Mouse (Mus musculus) spleen, adult 2 months (tissue): ENCODE results near the gene Blvrb. TPM values are rescaled to one million over a fixed set of nuclear protein-coding genes. Genes with fewer than 3 reads are reported as not detected.

Experiments used
- DNase-seq, 2 experiments: peaks; one replicate each; pipeline versions ENCODE4 v3.0.0 to v3.0.0-alpha.2; 2012 to 2021; ENCODE audit warnings: low spot score in 2 of 2, low read depth in 1 of 2
- H3K27ac ChIP-seq: fragments of 200-500 bp; 2 replicates; pipeline ENCODE4 v1.5.1; 2012; ENCODE audit warnings: low read length, inconsistent platforms; ENCODE audit not compliant: insufficient read depth
- H3K27me3 ChIP-seq: fragments of 200-500 bp; 2 replicates; pipeline ENCODE4 v1.6.1; 2012; ENCODE audit warnings: mild to moderate bottlenecking, moderate library complexity, low read length, inconsistent platforms; ENCODE audit not compliant: control insufficient read depth, insufficient read depth
- H3K36me3 ChIP-seq: fragments of 200-500 bp; 2 replicates; pipeline ENCODE4 v1.6.1; 2012; ENCODE audit warnings: mild to moderate bottlenecking, low read length, inconsistent platforms; ENCODE audit not compliant: control insufficient read depth, insufficient read depth
- H3K4me1 ChIP-seq: fragments of 200-500 bp; 2 replicates; pipeline ENCODE4 v1.6.1; 2011; ENCODE audit warnings: inconsistent platforms; ENCODE audit not compliant: control insufficient read depth, insufficient read depth, insufficient read length
- H3K4me3 ChIP-seq: fragments of 200-500 bp; 2 replicates; pipeline ENCODE4 v1.5.1; 2011; ENCODE audit warnings: mild to moderate bottlenecking, inconsistent platforms; ENCODE audit not compliant: insufficient read depth, insufficient read length; ENCODE audit errors: extremely low read depth
- CTCF ChIP-seq: fragments of 200-500 bp; IDR thresholded peaks from 2 replicates; pipeline ENCODE4 v1.5.1; 2011; ENCODE audit warnings: mild to moderate bottlenecking, inconsistent platforms; ENCODE audit not compliant: insufficient read depth, insufficient read length, insufficient replicate concordance; ENCODE audit errors: extremely low read depth
- POLR2A ChIP-seq: fragments of 200-500 bp; IDR thresholded peaks from 2 replicates; pipeline ENCODE4 v1.6.1; 2011; ENCODE audit warnings: low read depth, low read length, inconsistent platforms
- WGBS: fragments of 180-500 bp; shearing (Covaris S2); methylation state at CpG from one replicate; pipeline ENCODE4 v1.1.7; 2018; 5-methylcytosine and 5-hydroxymethylcytosine counted together
- polyA plus RNA-seq: library from polyadenylated mRNA; depleted of rRNA; stranded (reverse); fragments of >200 nt; gene quantifications from 2 replicates; pipeline ENCODE4 v1.2.3, GENCODE M21; 2012

Blvrb gene
- polyA plus RNA-seq, 1 experiment = 280 TPM

DNA sequence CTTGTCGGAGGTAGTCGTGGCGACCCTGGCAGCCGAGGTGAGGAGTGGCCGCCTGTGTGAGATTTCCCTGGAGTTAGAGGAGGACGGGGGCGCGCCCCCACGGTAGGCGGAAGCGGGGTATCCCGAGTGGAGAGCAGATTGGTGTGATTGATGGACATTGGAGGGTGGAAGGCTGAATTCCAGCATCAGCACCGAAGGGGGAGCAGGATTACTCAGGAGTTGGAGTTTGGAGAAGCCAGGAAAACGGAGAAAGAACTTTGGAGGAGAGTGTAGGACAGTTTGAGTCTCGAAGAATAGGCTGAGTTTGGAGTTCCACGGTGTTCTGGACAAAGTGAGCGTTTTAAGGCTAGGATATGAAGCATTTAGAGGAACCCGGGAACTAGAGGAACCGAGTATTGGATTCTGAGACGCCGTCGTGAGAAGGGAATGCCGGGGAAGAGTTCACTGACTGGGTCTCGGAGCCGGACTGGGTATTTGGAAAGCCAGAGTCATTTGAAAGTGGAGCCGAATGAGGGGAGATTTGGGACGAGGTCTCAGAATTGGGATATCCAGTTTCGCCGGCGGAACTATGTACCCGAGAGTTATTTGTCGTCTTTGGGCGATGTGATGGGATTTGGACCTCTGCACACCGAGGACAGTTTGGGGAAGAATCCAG is 26.2 kb downstream of the Blvrb start:
- under 1% methylated on average over 34 of the region's 34 CpGs for WGBS

DNA sequence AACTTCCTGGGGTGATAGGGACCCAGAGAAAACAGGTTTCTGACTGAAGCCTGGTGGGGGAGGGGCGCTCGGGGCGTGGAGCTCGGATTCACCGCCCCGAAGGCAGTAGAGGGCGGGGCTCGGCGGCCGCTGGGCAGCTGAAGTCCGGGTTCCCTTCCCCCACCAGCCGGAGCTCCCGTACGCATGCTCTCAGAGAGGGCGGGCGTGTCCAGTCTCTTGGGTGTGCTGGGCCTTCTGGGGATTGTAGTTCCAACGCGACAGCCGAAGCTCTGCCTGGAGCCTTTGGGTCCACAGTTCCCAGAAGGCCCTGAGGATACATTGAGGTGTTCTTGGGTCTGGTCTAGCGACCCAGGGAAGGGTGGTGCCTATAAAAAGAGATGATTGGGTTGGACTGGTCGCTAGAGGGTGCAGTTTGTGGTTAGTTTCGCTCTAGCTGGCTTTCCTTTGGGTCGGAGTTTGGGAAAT is 26.7 kb downstream of the Blvrb start:
- WGBS = 1% methylated on average over 23 of the region's 23 CpGs
- peak; percentile 95 to 99 for DNase-seq
- H3K27me3 ChIP-seq = no peaks in the 10 kb centered on the region
- H3K4me1 ChIP-seq = no peaks in the 10 kb centered on the region
- peaks cover 9% of the 10 kb centered on the region for H3K36me3 ChIP-seq
- H3K27ac ChIP-seq = peak overlapping the region; percentile 93
- peak overlapping the region; percentile 89 for H3K4me3 ChIP-seq
- TF ChIP-seq POLR2A = no peak
- peak; percentile 31; the same call in 1 of the 2 replicates for TF ChIP-seq CTCF

More for the DNA sequence above, 26.2 kb downstream of the Blvrb start:
- peak in 1 of 2 experiments; percentile 28 for DNase-seq
- Histone ChIP-seq H3K36me3 (peaks cover 9% of the 10 kb centered on the region), H3K27ac (peak overlapping the region; percentile 93), H3K4me3 (peak overlapping the region; percentile 89), H3K4me1 (no peaks in the 10 kb centered on the region), H3K27me3 (no peaks in the 10 kb centered on the region)
- no peak for TF ChIP-seq CTCF
- no peak for TF ChIP-seq POLR2A

DNA sequence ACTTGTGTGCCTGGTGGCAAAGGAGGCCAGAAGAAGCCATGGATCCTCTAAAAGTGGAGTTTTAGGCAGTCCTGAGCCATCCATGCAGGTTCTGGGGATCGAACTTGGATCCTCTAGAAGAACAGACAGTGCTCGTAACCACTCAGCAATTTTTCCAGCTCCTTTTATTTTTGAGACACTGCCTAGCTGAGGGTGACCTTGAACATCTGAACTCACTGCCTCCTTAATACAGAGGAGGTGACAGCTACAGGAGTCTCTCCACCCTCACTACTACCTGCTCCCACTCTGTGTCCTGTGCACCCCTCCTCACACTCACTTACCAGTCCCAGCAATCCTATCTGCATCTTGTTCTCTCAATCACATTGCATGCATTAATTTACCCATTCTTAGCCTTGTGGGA is 27.8 kb downstream of the Blvrb start:
- no peak overlapping the region for H3K4me3 ChIP-seq
- H3K27me3 ChIP-seq = no peaks in the 10 kb centered on the region
- WGBS = 96% methylated on average over 2 of the region's 2 CpGs
- TF ChIP-seq POLR2A = no peak
- TF ChIP-seq CTCF = no peak
- H3K4me1 ChIP-seq = no peaks in the 10 kb centered on the region
- DNase-seq = no peak
- peaks cover 9% of the 10 kb centered on the region for H3K36me3 ChIP-seq
- no peak overlapping the region for H3K27ac ChIP-seq

GRCm38 (mm10) chr7:27476098-27476635 is 28.4 kb downstream of the Blvrb start:
- peaks cover 4% of the 10 kb centered on the region; the same call in 1 of the 2 replicates for H3K4me1 ChIP-seq
- H3K4me3 ChIP-seq = no peak overlapping the region
- H3K27ac ChIP-seq = no peak overlapping the region
- no peaks in the 10 kb centered on the region for H3K27me3 ChIP-seq
- WGBS = 95% methylated on average over 14 of the region's 14 CpGs
- DNase-seq = no peak
- H3K36me3 ChIP-seq = peaks cover 9% of the 10 kb centered on the region
- TF ChIP-seq POLR2A (no peak), CTCF (no peak)

DNA sequence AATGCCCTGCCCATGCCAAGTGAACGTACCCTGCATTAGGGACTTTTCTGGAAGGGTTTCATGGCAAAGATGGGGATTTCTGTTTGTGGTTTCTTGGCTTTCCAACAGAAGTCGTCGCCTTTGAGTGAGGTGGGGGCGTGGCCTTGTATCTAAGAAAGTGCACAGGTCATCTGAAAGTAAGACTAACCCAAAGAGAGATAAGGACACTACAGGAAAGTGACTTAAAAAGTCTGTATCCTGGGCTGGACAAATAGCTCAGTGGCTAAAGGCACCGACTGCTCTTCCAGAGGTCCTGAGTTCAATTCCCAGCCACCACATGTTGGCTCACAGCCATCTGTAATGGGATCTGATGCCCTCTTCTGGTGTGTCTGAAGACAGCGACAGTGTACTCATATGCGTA is 30.8 kb downstream of the Blvrb start:
- 68% methylated on average over 7 of the region's 7 CpGs for WGBS
- H3K4me3 ChIP-seq = no peak overlapping the region
- H3K27me3 ChIP-seq = no peaks in the 10 kb centered on the region
- DNase-seq = no peak
- peaks cover 9% of the 10 kb centered on the region for H3K36me3 ChIP-seq
- peaks cover 8% of the 10 kb centered on the region; the same call in 1 of the 2 replicates for H3K4me1 ChIP-seq
- no peak for TF ChIP-seq CTCF
- H3K27ac ChIP-seq = no peak overlapping the region

GRCm38 (mm10) chr7:27479750-27480149 is 32.0 kb downstream of the Blvrb start:
- Histone ChIP-seq H3K4me1 (peaks cover 8% of the 10 kb centered on the region; the same call in 1 of the 2 replicates), H3K27me3 (no peaks in the 10 kb centered on the region), H3K36me3 (peaks cover 9% of the 10 kb centered on the region), H3K27ac (no peak overlapping the region), H3K4me3 (no peak overlapping the region)
- WGBS = 92% methylated on average over 1 of the region's 1 CpGs
- no peak for DNase-seq
- no peak for TF ChIP-seq POLR2A
- TF ChIP-seq CTCF = no peak

DNA sequence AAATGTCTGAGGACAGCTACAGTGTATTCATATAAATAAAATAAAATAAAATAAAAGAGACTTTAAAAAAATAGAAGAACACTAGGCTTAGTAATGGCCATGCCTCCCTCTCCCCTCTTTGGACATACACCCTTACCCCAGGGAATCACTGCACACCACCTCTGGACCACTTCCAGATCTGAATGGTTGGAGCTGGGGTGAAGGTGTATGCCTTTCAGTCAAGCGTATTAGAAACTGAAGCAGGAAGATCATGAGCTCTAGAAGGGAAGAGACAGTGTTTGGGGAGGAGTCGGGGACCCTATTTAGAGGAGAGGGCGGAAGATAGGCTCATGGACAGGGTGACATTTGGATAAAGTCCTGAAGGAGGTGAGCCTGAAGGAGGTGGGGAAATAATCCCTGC is 32.7 kb downstream of the Blvrb start:
- no peak for DNase-seq
- TF ChIP-seq CTCF (no peak), POLR2A (no peak)
- no peak overlapping the region for H3K4me3 ChIP-seq
- peaks cover 9% of the 10 kb centered on the region for H3K36me3 ChIP-seq
- H3K4me1 ChIP-seq = peaks cover 8% of the 10 kb centered on the region; the same call in 1 of the 2 replicates
- no peak overlapping the region for H3K27ac ChIP-seq
- H3K27me3 ChIP-seq = no peaks in the 10 kb centered on the region
- WGBS = 89% methylated on average over 3 of the region's 3 CpGs
